Mouse (Mus musculus) thymus, postnatal 4 days (tissue): ENCODE results near the gene Ifi47.
"Not testable (repeated sequence)": the region's sequence is repeated elsewhere in the genome, so short reads cannot be mapped to it uniquely, and the experiment has no call there.

Experiments used
- DNase-seq: peaks from one replicate; pipeline ENCODE4 v3.0.0; 2021

Gene Ifi47

GRCm38 (mm10) chr11:49076001-49076757, at the start of gene Ifi47:
Gene Ifi47 (plus strand): TSS chr11:49076587.
- DNase-seq: not testable (repeated sequence)

GRCm38 (mm10) chr11:49050064-49050463, 26.3 kb upstream of the Ifi47 start:
- not testable (repeated sequence) for DNase-seq

GRCm38 (mm10) chr11:49051093-49051891, 25.1 kb upstream of the Ifi47 start, which contains the start of gene 9930111J21Rik2:
Gene 9930111J21Rik2 (minus strand): TSS chr11:49051242.
- DNase-seq: not testable (repeated sequence)

- not testable (repeated sequence) for DNase-seq
Measured at GRCm38 (mm10) chr11:49051894-49052293, 24.5 kb upstream of the Ifi47 start.

- not testable (repeated sequence) for DNase-seq
Measured at GRCm38 (mm10) chr11:49060061-49060460, 16.3 kb upstream of the Ifi47 start.

- DNase-seq: not testable (repeated sequence)
Measured at GRCm38 (mm10) chr11:49061865-49062264, 14.5 kb upstream of the Ifi47 start.

GRCm38 (mm10) chr11:49063713-49064469, 12.5 kb upstream of the Ifi47 start, which contains the start of gene Tgtp2:
Gene Tgtp2 (minus strand): TSS chr11:49064206.
- DNase-seq: not testable (repeated sequence)

GRCm38 (mm10) chr11:49068358-49068757, 8.0 kb upstream of the Ifi47 start:
- DNase-seq: no peak

- no peak for DNase-seq
Measured at GRCm38 (mm10) chr11:49077012-49077411, 625 bp downstream of the Ifi47 start.

- no peak for DNase-seq
Measured at GRCm38 (mm10) chr11:49078719-49079118, 2.3 kb downstream of the Ifi47 start.

GRCm38 (mm10) chr11:49080636-49081035, 4.2 kb downstream of the Ifi47 start:
- no peak for DNase-seq

- no peak for DNase-seq
Measured at GRCm38 (mm10) chr11:49081356-49081755, 5.0 kb downstream of the Ifi47 start.

GRCm38 (mm10) chr11:49081886-49082285, 5.5 kb downstream of the Ifi47 start:
- no peak for DNase-seq

- no peak for DNase-seq
Measured at GRCm38 (mm10) chr11:49083146-49083545, 6.8 kb downstream of the Ifi47 start.

GRCm38 (mm10) chr11:49083808-49084207, 7.4 kb downstream of the Ifi47 start:
- DNase-seq: no peak

- DNase-seq: no peak
Measured at GRCm38 (mm10) chr11:49084385-49084784, 8.0 kb downstream of the Ifi47 start.

- DNase-seq: peak; percentile 60
Measured at GRCm38 (mm10) chr11:49084875-49085274, 8.5 kb downstream of the Ifi47 start.

- peak; percentile 63 for DNase-seq
Measured at GRCm38 (mm10) chr11:49086858-49087361, 10.5 kb downstream of the Ifi47 start.

- DNase-seq: peak; percentile 80
Measured at GRCm38 (mm10) chr11:49087830-49088616, 11.6 kb downstream of the Ifi47 start.

- no peak for DNase-seq
Measured at GRCm38 (mm10) chr11:49088990-49089652, 12.7 kb downstream of the Ifi47 start.
